Mouse (Mus musculus) adrenal gland, adult 8-10 months (tissue): ENCODE results near the gene Prdm15. TPM values are rescaled to one million over a fixed set of nuclear protein-coding genes. Genes with fewer than 3 reads are reported as not detected.
A peak's percentile ranks its signal among the peaks of the same experiment; 100 is the strongest.

Experiments used
- DNase-seq: peaks from one replicate; pipeline ENCODE4 v3.0.0; 2022
- total RNA-seq, 4 experiments: library from RNA; stranded (reverse); gene quantifications; 2 replicates each; pipeline ENCODE4 v1.2.4; 2022

Gene Prdm15
- 10 to 100 TPM in 3 of 4 experiments, 1 to 10 TPM in 1; 8.8 to 17.4 (median 16.7) TPM for total RNA-seq

- peak; percentile 77 for DNase-seq
Observed at GRCm38 (mm10) chr16:97851741-97852319, at the start of gene Prdm15. Prdm15 (minus strand) TSS chr16:97851850.

GRCm38 (mm10) chr16:97897346-97898024 lies 45.8 kb upstream of the Prdm15 start:
- peak; percentile 59 for DNase-seq

- DNase-seq: no peak
Observed at GRCm38 (mm10) chr16:97887762-97888161, 36.1 kb upstream of the Prdm15 start.

GRCm38 (mm10) chr16:97883696-97884095 lies 32.0 kb upstream of the Prdm15 start:
- DNase-seq: no peak

- no peak for DNase-seq
Observed at GRCm38 (mm10) chr16:97882891-97883290, 31.2 kb upstream of the Prdm15 start.

GRCm38 (mm10) chr16:97879134-97879533 lies 27.5 kb upstream of the Prdm15 start:
- DNase-seq: peak; percentile 19

GRCm38 (mm10) chr16:97877502-97877901 lies 25.9 kb upstream of the Prdm15 start:
- no peak for DNase-seq

GRCm38 (mm10) chr16:97875101-97875500 lies 23.5 kb upstream of the Prdm15 start:
- no peak for DNase-seq

- no peak for DNase-seq
Observed at GRCm38 (mm10) chr16:97874376-97874775, 22.7 kb upstream of the Prdm15 start.

- no peak for DNase-seq
Observed at GRCm38 (mm10) chr16:97872657-97873056, 21.0 kb upstream of the Prdm15 start.

- DNase-seq: no peak
Observed at GRCm38 (mm10) chr16:97869193-97870102, 17.8 kb upstream of the Prdm15 start.

- DNase-seq: no peak
Observed at GRCm38 (mm10) chr16:97863932-97864467, 12.3 kb upstream of the Prdm15 start.

GRCm38 (mm10) chr16:97856050-97856449 lies 4.4 kb upstream of the Prdm15 start:
- DNase-seq: no peak

- peak; percentile 86 for DNase-seq
Observed at GRCm38 (mm10) chr16:97851061-97851740, 449 bp downstream of the Prdm15 start.

GRCm38 (mm10) chr16:97850667-97851060 lies 986 bp downstream of the Prdm15 start:
- no peak for DNase-seq

GRCm38 (mm10) chr16:97848832-97849231 lies 2.8 kb downstream of the Prdm15 start:
- DNase-seq: no peak

GRCm38 (mm10) chr16:97844967-97845937 lies 6.4 kb downstream of the Prdm15 start:
- DNase-seq: peak; percentile 34

GRCm38 (mm10) chr16:97832154-97832553 lies 19.5 kb downstream of the Prdm15 start:
- no peak for DNase-seq

- DNase-seq: no peak
Observed at GRCm38 (mm10) chr16:97828207-97828606, 23.4 kb downstream of the Prdm15 start.

GRCm38 (mm10) chr16:97823311-97824007 lies 28.2 kb downstream of the Prdm15 start:
- DNase-seq: no peak
